Mouse (Mus musculus) brown adipose tissue, adult 24 weeks (tissue): Measurements from ENCODE around the gene Simc1. TPM values are rescaled to one million over a fixed set of nuclear protein-coding genes. Genes with fewer than 3 reads are reported as not detected.

Source experiments
- H3K27ac ChIP-seq: fragments of 200-500 bp; replicated peaks from 2 replicates; pipeline ENCODE4 v1.5.1; 2012; ENCODE audit warnings: low read depth, mild to moderate bottlenecking, low read length
- H3K4me1 ChIP-seq: fragments of 200-500 bp; 2 replicates; pipeline ENCODE4 v1.6.1; 2012; ENCODE audit warnings: low read length, mixed read lengths; ENCODE audit not compliant: control insufficient read depth, insufficient read depth, insufficient read length
- H3K4me3 ChIP-seq: fragments of 200-500 bp; 2 replicates; pipeline ENCODE4 v1.5.1; 2012; ENCODE audit warnings: low read depth, mild to moderate bottlenecking, low read length, moderate library complexity; ENCODE audit not compliant: insufficient read depth
- polyA plus RNA-seq: library from polyadenylated mRNA; stranded (reverse); fragments of >200 nt; gene quantifications from 2 replicates; pipeline ENCODE4 v1.2.4, GENCODE M21; 2012; ENCODE audit not compliant: missing spikeins, insufficient read depth, insufficient read length

Gene Simc1
- polyA plus RNA-seq, 1 experiment = 2.6 TPM

- Histone ChIP-seq H3K27ac (no peak overlapping the region), H3K4me3 (no peak overlapping the region), H3K4me1 (0 out of 2 replicates have a peak, but pooled peaks cover 2% of the 10 kb centered on the region)
These were observed 1.5 kb upstream of the Simc1 start for GRCm38 (mm10) chr13:54501957-54502690.

- Histone ChIP-seq H3K27ac (no peak overlapping the region), H3K4me1 (0 out of 2 replicates have a peak, but pooled peaks cover 2% of the 10 kb centered on the region), H3K4me3 (peak overlapping the region; percentile 57)
These were observed 338 bp upstream of the Simc1 start for GRCm38 (mm10) chr13:54503278-54503603.

GRCm38 (mm10) chr13:54504611-54505260 lies 1.2 kb downstream of the Simc1 start:
- Histone ChIP-seq H3K4me1 (0 out of 2 replicates have a peak, but pooled peaks cover 2% of the 10 kb centered on the region), H3K27ac (no peak overlapping the region), H3K4me3 (peak overlapping the region; percentile 71)

GRCm38 (mm10) chr13:54505920-54506319 lies 2.3 kb downstream of the Simc1 start:
- Histone ChIP-seq H3K4me1 (0 out of 2 replicates have a peak, but pooled peaks cover 2% of the 10 kb centered on the region), H3K4me3 (no peak overlapping the region), H3K27ac (no peak overlapping the region)

GRCm38 (mm10) chr13:54520221-54520620 lies 16.6 kb downstream of the Simc1 start:
- Histone ChIP-seq H3K4me1 (no peaks in the 10 kb centered on the region), H3K27ac (no peak overlapping the region), H3K4me3 (no peak overlapping the region)

- Histone ChIP-seq H3K27ac (no peak overlapping the region), H3K4me1 (no peaks in the 10 kb centered on the region), H3K4me3 (no peak overlapping the region)
These were observed 17.6 kb downstream of the Simc1 start for GRCm38 (mm10) chr13:54521181-54521580.

- no peaks in the 10 kb centered on the region for H3K4me1 ChIP-seq
- H3K4me3 ChIP-seq = no peak overlapping the region
- no peak overlapping the region for H3K27ac ChIP-seq
These were observed 23.6 kb downstream of the Simc1 start for GRCm38 (mm10) chr13:54527140-54527539.

- no peak overlapping the region for H3K27ac ChIP-seq
- no peak overlapping the region for H3K4me3 ChIP-seq
- no peaks in the 10 kb centered on the region for H3K4me1 ChIP-seq
These were observed 28.6 kb downstream of the Simc1 start for GRCm38 (mm10) chr13:54532134-54532533.

- Histone ChIP-seq H3K4me1 (no peaks in the 10 kb centered on the region), H3K4me3 (no peak overlapping the region), H3K27ac (no peak overlapping the region)
These were observed 44.5 kb downstream of the Simc1 start for GRCm38 (mm10) chr13:54548036-54548435.

GRCm38 (mm10) chr13:54556176-54556575 lies 52.6 kb downstream of the Simc1 start:
- peaks cover 4% of the 10 kb centered on the region; the same call in 1 of the 2 replicates for H3K4me1 ChIP-seq
- H3K4me3 ChIP-seq = no peak overlapping the region

GRCm38 (mm10) chr13:54556796-54557195 lies 53.2 kb downstream of the Simc1 start:
- peak overlapping the region; percentile 45; the same call in 1 of the 2 replicates for H3K27ac ChIP-seq
- H3K4me3 ChIP-seq = no peak overlapping the region
- H3K4me1 ChIP-seq = peaks cover 4% of the 10 kb centered on the region; the same call in 1 of the 2 replicates

More at GRCm38 (mm10) chr13:54556176-54556575, 52.6 kb downstream of the Simc1 start:
- 0 out of 2 replicates have a peak overlapping the region, but pooled peaks have one; percentile 45 for H3K27ac ChIP-seq

GRCm38 (mm10) chr13:54557652-54558051 lies 54.1 kb downstream of the Simc1 start:
- H3K27ac ChIP-seq = no peak overlapping the region
- no peak overlapping the region for H3K4me3 ChIP-seq
- peaks cover 4% of the 10 kb centered on the region; the same call in 1 of the 2 replicates for H3K4me1 ChIP-seq

GRCm38 (mm10) chr13:54559656-54560055 lies 56.1 kb downstream of the Simc1 start:
- no peak overlapping the region for H3K4me3 ChIP-seq
- H3K27ac ChIP-seq = no peak overlapping the region
- peaks cover 9% of the 10 kb centered on the region for H3K4me1 ChIP-seq

- Histone ChIP-seq H3K27ac (no peak overlapping the region), H3K4me1 (peaks cover 9% of the 10 kb centered on the region), H3K4me3 (no peak overlapping the region)
These were observed 57.0 kb downstream of the Simc1 start for GRCm38 (mm10) chr13:54560608-54561007.

- peaks cover 5% of the 10 kb centered on the region; the same call in 1 of the 2 replicates for H3K4me1 ChIP-seq
- H3K27ac ChIP-seq = no peak overlapping the region
- no peak overlapping the region for H3K4me3 ChIP-seq
These were observed 59.0 kb downstream of the Simc1 start for GRCm38 (mm10) chr13:54562562-54562961.
